Mouse (Mus musculus) hindbrain, embryonic 14.5 days (tissue): ENCODE data around the gene Lmod3. TPM values are rescaled to one million over a fixed set of nuclear protein-coding genes. Genes with fewer than 3 reads are reported as not detected.
A peak's percentile ranks its signal among the peaks of the same experiment; 100 is the strongest.
"Not testable (repeated sequence)": the region's sequence is repeated elsewhere in the genome, so short reads cannot be mapped to it uniquely, and the experiment has no call there.

Experiments
- ATAC-seq: fragments of 200-750 bp; cut with Nextera tagmentation; 2 replicates; pipeline ENCODE4 v1.8.0; 2017; ENCODE audit warnings: moderate number of reproducible peaks, mild to moderate bottlenecking, moderate TSS enrichment, moderate library complexity; ENCODE audit not compliant: low FRiP score
- DNase-seq: peaks from one replicate; pipeline ENCODE4 v3.0.0-alpha.2; 2015; ENCODE audit warnings: low spot score
- H3K27ac ChIP-seq: fragments of 300-500 bp; sonication (generic); 2 replicates; pipeline ENCODE4 v1.5.1; 2014; ENCODE audit warnings: mild to moderate bottlenecking, moderate library complexity
- H3K27me3 ChIP-seq: fragments of 300-500 bp; sonication (generic); 2 replicates; pipeline ENCODE4 v1.6.1; 2014; ENCODE audit warnings: mild to moderate bottlenecking, low read length, mixed read lengths; ENCODE audit not compliant: control insufficient read depth, insufficient read depth
- H3K36me3 ChIP-seq: fragments of 300-500 bp; sonication (generic); replicated peaks from 2 replicates; pipeline ENCODE4 v1.6.1; 2014; ENCODE audit not compliant: control insufficient read depth, insufficient read depth
- H3K4me1 ChIP-seq: fragments of 300-500 bp; sonication (generic); replicated peaks from 2 replicates; pipeline ENCODE4 v1.6.1; 2014; ENCODE audit warnings: antibody characterized with exemption, low read length, mixed read lengths; ENCODE audit not compliant: control insufficient read depth, insufficient read depth
- H3K4me2 ChIP-seq: fragments of 300-500 bp; sonication (generic); replicated peaks from 2 replicates; pipeline ENCODE4 v1.6.1; 2014; ENCODE audit warnings: mild to moderate bottlenecking, moderate library complexity
- H3K4me3 ChIP-seq: fragments of 300-500 bp; sonication (generic); replicated peaks from 2 replicates; pipeline ENCODE4 v1.5.1; 2014; ENCODE audit warnings: mild to moderate bottlenecking, low read length
- H3K9ac ChIP-seq: fragments of 300-500 bp; sonication (generic); 2 replicates; pipeline ENCODE4 v1.6.1; 2014
- H3K9me3 ChIP-seq: fragments of 300-500 bp; sonication (generic); 2 replicates; pipeline ENCODE4 v1.6.1; 2016; ENCODE audit warnings: low read length; ENCODE audit not compliant: control insufficient read depth
- WGBS: fragments of 180-500 bp; shearing (Covaris S2); extraction: QIAGEN DNeasy Blood & Tissue Kit; methylation state at CpG from one replicate; pipeline ENCODE4 v1.1.7; 2014; 5-methylcytosine and 5-hydroxymethylcytosine counted together
- polyA plus RNA-seq: library from polyadenylated mRNA; unstranded; fragments of >200 nt; fragmentation: Nextera tagmentation; extraction: Ambion mirVana; gene quantifications from 2 replicates; pipeline ENCODE4 v1.2.1, GENCODE M21; 2014

The Lmod3 gene
- polyA plus RNA-seq, 1 experiment from 2014 or later, result not detected

- WGBS, result 82% methylated on average over 4 of the region's 4 CpGs
- Histone ChIP-seq H3K27ac (no peak overlapping the region), H3K9me3 (no peaks in the 10 kb centered on the region), H3K27me3 (no peaks in the 10 kb centered on the region), H3K9ac (no peak overlapping the region), H3K4me3 (no peak overlapping the region), H3K4me1 (no peaks in the 10 kb centered on the region), H3K36me3 (no peaks in the 10 kb centered on the region), H3K4me2 (no peak overlapping the region)
- ATAC-seq, result no peak
- DNase-seq, result no peak
Observed at GRCm38 (mm10) chr6:97266661-97267060, 14.1 kb upstream of the Lmod3 start.

GRCm38 (mm10) chr6:97265705-97266104 lies 13.1 kb upstream of the Lmod3 start:
- H3K36me3 ChIP-seq, result no peaks in the 10 kb centered on the region
- H3K4me1 ChIP-seq, result no peaks in the 10 kb centered on the region
- no peak overlapping the region for H3K4me2 ChIP-seq
- no peak for ATAC-seq
- WGBS, result 83% methylated on average over 3 of the region's 3 CpGs
- no peaks in the 10 kb centered on the region for H3K9me3 ChIP-seq
- no peak overlapping the region for H3K27ac ChIP-seq
- H3K27me3 ChIP-seq, result no peaks in the 10 kb centered on the region
- DNase-seq, result no peak
- H3K9ac ChIP-seq, result no peak overlapping the region
- no peak overlapping the region for H3K4me3 ChIP-seq

- H3K4me3 ChIP-seq, result no peak overlapping the region
- no peak for ATAC-seq
- H3K9ac ChIP-seq, result no peak overlapping the region
- H3K4me2 ChIP-seq, result no peak overlapping the region
- H3K27ac ChIP-seq, result no peak overlapping the region
- H3K9me3 ChIP-seq, result no peaks in the 10 kb centered on the region
- no peaks in the 10 kb centered on the region for H3K4me1 ChIP-seq
- 91% methylated on average over 8 of the region's 8 CpGs for WGBS
- no peak for DNase-seq
- H3K27me3 ChIP-seq, result no peaks in the 10 kb centered on the region
- H3K36me3 ChIP-seq, result no peaks in the 10 kb centered on the region
Observed at GRCm38 (mm10) chr6:97265240-97265639, 12.7 kb upstream of the Lmod3 start.

GRCm38 (mm10) chr6:97263750-97264149 lies 11.2 kb upstream of the Lmod3 start:
- H3K4me2 ChIP-seq, DNase-seq, H3K36me3 ChIP-seq, ATAC-seq, H3K4me3 ChIP-seq, H3K27ac ChIP-seq, H3K9ac ChIP-seq, H3K4me1 ChIP-seq, H3K27me3 ChIP-seq, H3K9me3 ChIP-seq: not testable (repeated sequence)

- Histone ChIP-seq H3K9ac (no peak overlapping the region), H3K36me3 (no peaks in the 10 kb centered on the region), H3K27ac (no peak overlapping the region), H3K4me1 (no peaks in the 10 kb centered on the region), H3K4me2 (no peak overlapping the region), H3K27me3 (no peaks in the 10 kb centered on the region), H3K4me3 (no peak overlapping the region), H3K9me3 (no peaks in the 10 kb centered on the region)
- DNase-seq (no peak), ATAC-seq (no peak)
- 76% methylated on average over 4 of the region's 4 CpGs for WGBS
Observed at GRCm38 (mm10) chr6:97262229-97262628, 9.7 kb upstream of the Lmod3 start.

- ATAC-seq, H3K9me3 ChIP-seq, H3K27ac ChIP-seq, H3K4me3 ChIP-seq, H3K4me1 ChIP-seq, H3K9ac ChIP-seq, DNase-seq, H3K4me2 ChIP-seq, H3K36me3 ChIP-seq, H3K27me3 ChIP-seq: not testable (repeated sequence)
- 95% methylated on average over 2 of the region's 2 CpGs for WGBS
Observed at GRCm38 (mm10) chr6:97259926-97260325, 7.4 kb upstream of the Lmod3 start.

DNA sequence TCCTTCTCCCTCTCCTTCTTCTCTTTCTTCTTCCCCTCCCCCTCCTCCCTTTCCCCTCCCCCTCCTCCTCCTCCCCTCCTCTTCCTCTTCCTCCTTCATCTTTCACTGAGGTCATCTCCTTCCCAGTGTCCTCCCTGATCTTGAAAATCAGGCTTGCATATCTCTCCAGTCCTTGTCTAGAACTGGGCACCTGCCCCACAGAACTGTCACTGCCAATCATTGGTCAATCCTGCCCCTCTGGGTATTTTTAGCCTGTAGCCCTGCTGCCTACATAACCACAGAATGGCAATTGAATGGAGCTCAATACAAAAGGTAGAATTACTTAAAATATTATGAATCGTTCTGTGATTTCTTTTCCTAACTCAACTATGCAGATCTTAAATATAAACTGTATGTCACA lies 5.9 kb upstream of the Lmod3 start:
- Histone ChIP-seq H3K27ac (no peak overlapping the region), H3K9me3 (no peaks in the 10 kb centered on the region), H3K27me3 (no peaks in the 10 kb centered on the region), H3K36me3 (no peaks in the 10 kb centered on the region), H3K4me3 (no peak overlapping the region), H3K4me1 (no peaks in the 10 kb centered on the region), H3K9ac (no peak overlapping the region), H3K4me2 (no peak overlapping the region)
- ATAC-seq (no peak), DNase-seq (no peak)
- 98% methylated on average over 1 of the region's 1 CpGs for WGBS

DNA sequence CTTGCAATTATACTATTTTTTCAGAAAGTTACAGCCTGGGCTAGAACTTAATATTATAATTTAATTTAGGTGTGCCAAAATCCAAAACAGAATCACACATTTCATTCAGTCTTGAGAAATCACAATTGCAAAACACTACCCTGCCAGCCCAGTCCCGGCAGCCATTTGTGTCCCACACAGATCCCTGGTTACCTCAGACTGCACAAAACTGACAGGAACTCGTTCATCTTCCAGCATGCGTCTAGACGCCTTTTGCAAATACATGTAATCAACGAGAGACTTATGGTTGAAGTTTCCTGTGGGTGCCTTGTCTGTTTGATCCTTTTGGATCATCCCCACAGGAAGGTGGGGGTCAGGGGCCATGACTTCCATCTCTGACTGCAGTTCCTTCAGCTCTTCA lies 473 bp downstream of the Lmod3 start:
- Histone ChIP-seq H3K9ac (no peak overlapping the region), H3K9me3 (no peaks in the 10 kb centered on the region), H3K27me3 (no peaks in the 10 kb centered on the region), H3K27ac (no peak overlapping the region), H3K36me3 (no peaks in the 10 kb centered on the region), H3K4me3 (no peak overlapping the region), H3K4me2 (no peak overlapping the region), H3K4me1 (no peaks in the 10 kb centered on the region)
- whole genome bisulfite sequencing, result 71% methylated on average over 5 of the region's 5 CpGs
- no peak for ATAC-seq
- DNase-seq, result no peak

GRCm38 (mm10) chr6:97250966-97251365 lies 1.6 kb downstream of the Lmod3 start:
- Histone ChIP-seq H3K36me3 (no peaks in the 10 kb centered on the region), H3K9ac (no peak overlapping the region), H3K27me3 (no peaks in the 10 kb centered on the region), H3K9me3 (no peaks in the 10 kb centered on the region), H3K4me3 (no peak overlapping the region), H3K27ac (no peak overlapping the region), H3K4me2 (no peak overlapping the region), H3K4me1 (no peaks in the 10 kb centered on the region)
- DNase-seq (peak; percentile 61), ATAC-seq (no peak)
- 47% methylated on average over 6 of the region's 6 CpGs for WGBS

DNA sequence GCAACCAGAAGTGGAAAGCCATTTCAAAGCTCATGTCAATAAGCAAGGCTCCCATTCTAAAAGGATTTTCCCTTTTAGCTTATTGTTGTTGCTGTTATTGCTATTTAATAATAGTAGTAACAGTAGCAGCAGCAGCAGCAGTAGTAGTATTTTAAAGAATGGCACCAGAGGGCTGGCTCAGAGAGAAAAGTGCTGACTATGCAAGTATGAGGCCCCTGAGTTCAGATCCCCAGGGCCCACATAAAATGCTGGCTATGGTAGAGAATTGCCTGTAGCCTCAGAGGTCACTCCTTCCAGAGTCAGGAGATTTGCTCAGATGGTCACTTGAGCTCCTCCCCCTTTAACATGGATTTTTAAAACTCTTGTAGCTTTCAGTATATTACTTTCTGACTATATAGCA lies 7.4 kb downstream of the Lmod3 start:
- no peaks in the 10 kb centered on the region for H3K36me3 ChIP-seq
- no peaks in the 10 kb centered on the region for H3K4me1 ChIP-seq
- H3K27ac ChIP-seq, result no peak overlapping the region
- H3K4me2 ChIP-seq, result no peak overlapping the region
- ATAC-seq (no peak), DNase-seq (no peak)
- no peak overlapping the region for H3K9ac ChIP-seq
- no peaks in the 10 kb centered on the region for H3K9me3 ChIP-seq
- no peaks in the 10 kb centered on the region for H3K27me3 ChIP-seq
- no peak overlapping the region for H3K4me3 ChIP-seq
